Mouse (Mus musculus) hindlimb bud, embryonic 11.5 days (tissue): ENCODE measurements at regions not wholly inside any gene's neighbourhood (a gene's known extent, or its start where the extent isn't known, plus 50 kb on each side); places are given as distances from the start of the nearest gene placed in this dataset.

Experiments
- DNase-seq: peaks from one replicate; pipeline ENCODE4 v3.0.0-alpha.2; 2012; ENCODE audit warnings: low read depth, low spot score; ENCODE audit errors: extremely low spot score

GRCm38 (mm10) chr5:39052490-39053250 is 176.1 kb upstream of the Clnk start:
- DNase-seq: no peak

- DNase-seq: no peak
Observed at GRCm38 (mm10) chr5:39050512-39050911, 173.9 kb upstream of the Clnk start.

- DNase-seq: no peak
Observed at GRCm38 (mm10) chr5:39049141-39049540, 172.5 kb upstream of the Clnk start.

- DNase-seq: no peak
Observed at GRCm38 (mm10) chr5:39040467-39040866, 163.9 kb upstream of the Clnk start.

GRCm38 (mm10) chr5:39023241-39023640 is 146.6 kb upstream of the Clnk start:
- DNase-seq: no peak

GRCm38 (mm10) chr5:39000643-39001042 is 124.0 kb upstream of the Clnk start:
- DNase-seq: no peak

GRCm38 (mm10) chr5:38999700-39000099 is 123.1 kb upstream of the Clnk start:
- no peak for DNase-seq

GRCm38 (mm10) chr5:38972397-38973159 is 96.0 kb upstream of the Clnk start:
- no peak for DNase-seq

GRCm38 (mm10) chr5:38970497-38970896 is 93.9 kb upstream of the Clnk start:
- DNase-seq: no peak

- no peak for DNase-seq
Observed at GRCm38 (mm10) chr5:38967010-38967409, 90.4 kb upstream of the Clnk start.

GRCm38 (mm10) chr5:38964445-38964844 is 87.8 kb upstream of the Clnk start:
- no peak for DNase-seq

GRCm38 (mm10) chr5:38950520-38951288 is 74.1 kb upstream of the Clnk start:
- peak; percentile 14 for DNase-seq

GRCm38 (mm10) chr5:38945903-38946686 is 69.5 kb upstream of the Clnk start:
- DNase-seq: no peak

- no peak for DNase-seq
Observed at GRCm38 (mm10) chr5:38932382-38933079, 55.9 kb upstream of the Clnk start.

- DNase-seq: no peak
Observed at GRCm38 (mm10) chr5:38927051-38927450, 50.4 kb upstream of the Clnk start.
